Mouse (Mus musculus) midbrain, embryonic 15.5 days (tissue): Measurements from ENCODE around the gene Upk1a. TPM values are rescaled to one million over a fixed set of nuclear protein-coding genes. Genes with fewer than 3 reads are reported as not detected.

Experiments
- ATAC-seq: fragments of 200-750 bp; cut with Nextera tagmentation; replicated peaks from 2 replicates; pipeline ENCODE4 v1.8.0; 2017; ENCODE audit warnings: moderate TSS enrichment
- H3K27ac ChIP-seq: fragments of 300-500 bp; sonication (generic); 2 replicates; pipeline ENCODE4 v1.5.1; 2015; ENCODE audit warnings: mild to moderate bottlenecking, inconsistent platforms
- H3K27me3 ChIP-seq: fragments of 300-500 bp; sonication (generic); replicated peaks from 2 replicates; pipeline ENCODE4 v1.6.1; 2015; ENCODE audit warnings: inconsistent platforms
- H3K36me3 ChIP-seq: fragments of 300-500 bp; sonication (generic); replicated peaks from 2 replicates; pipeline ENCODE4 v1.6.1; 2015; ENCODE audit warnings: inconsistent platforms
- H3K4me1 ChIP-seq: fragments of 300-500 bp; sonication (generic); 2 replicates; pipeline ENCODE4 v1.6.1; 2015; ENCODE audit warnings: inconsistent platforms
- H3K4me2 ChIP-seq: fragments of 300-500 bp; sonication (generic); 2 replicates; pipeline ENCODE4 v1.6.1; 2015; ENCODE audit warnings: inconsistent platforms, mild to moderate bottlenecking, moderate library complexity
- H3K4me3 ChIP-seq: fragments of 300-500 bp; sonication (generic); 2 replicates; pipeline ENCODE4 v1.5.1; 2015; ENCODE audit warnings: mild to moderate bottlenecking, inconsistent platforms
- H3K9ac ChIP-seq: fragments of 300-500 bp; sonication (generic); 2 replicates; pipeline ENCODE4 v1.6.1; 2015; ENCODE audit warnings: mild to moderate bottlenecking, inconsistent platforms
- H3K9me3 ChIP-seq: fragments of 300-500 bp; sonication (generic); 2 replicates; pipeline ENCODE4 v1.6.1; 2016; ENCODE audit warnings: inconsistent platforms
- WGBS: fragments of 180-500 bp; shearing (Covaris S2); methylation state at CpG from one replicate; pipeline ENCODE4 v1.1.7; 2015; ENCODE audit warnings: mixed read lengths; 5-methylcytosine and 5-hydroxymethylcytosine counted together
- polyA plus RNA-seq: library from polyadenylated mRNA; unstranded; fragments of >200 nt; fragmentation: Nextera tagmentation; extraction: Ambion mirVana; gene quantifications from 2 replicates; pipeline ENCODE4 v1.2.1, GENCODE M21; 2015

Upk1a gene
- polyA plus RNA-seq, 1 experiment from 2014 or later, result 0.58 TPM

DNA sequence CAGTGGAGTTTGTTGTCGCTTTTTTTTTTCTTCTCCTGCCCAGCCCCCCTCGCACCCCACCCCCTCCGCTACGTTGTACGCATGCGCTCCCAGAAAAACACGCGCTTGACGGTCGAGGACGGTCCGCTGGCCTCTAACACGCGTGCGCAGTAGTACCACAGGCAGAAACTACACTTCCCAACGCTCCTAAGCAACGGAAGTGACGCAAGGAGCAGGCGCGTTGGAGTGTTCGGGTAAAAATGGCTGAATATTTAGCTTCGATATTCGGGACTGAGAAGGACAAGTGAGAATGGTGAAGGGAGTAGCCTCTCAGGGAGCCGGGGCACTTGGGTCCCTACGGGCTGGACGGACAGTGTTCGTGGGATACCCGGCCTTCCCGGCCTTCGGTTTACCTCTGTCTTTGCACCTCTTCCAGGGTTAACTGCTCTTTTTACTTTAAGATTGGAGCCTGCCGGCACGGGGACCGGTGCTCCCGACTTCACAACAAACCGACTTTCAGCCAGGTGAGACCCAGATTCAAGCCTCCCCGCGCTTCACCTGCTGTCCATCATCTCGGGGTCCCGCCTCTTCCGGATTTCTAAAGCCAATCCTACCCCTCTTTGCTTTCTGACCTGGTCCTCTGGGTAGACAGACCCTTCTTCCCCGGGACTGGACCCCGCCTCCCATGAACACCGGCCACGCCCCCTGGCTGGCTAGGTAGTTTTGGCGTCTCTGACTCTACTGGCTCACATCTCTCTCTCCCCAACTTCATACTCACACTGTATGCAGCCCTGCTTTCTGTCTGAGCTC is 49.3 kb downstream of the Upk1a start, which contains the start of the genes U2af1l4, Gm49396 and Psenen:
U2af1l4 (plus strand) TSS at position 185 of the 789 bp plus-strand sequence.
Gm49396 (plus strand) TSS at position 228 of the 789 bp plus-strand sequence.
Psenen (minus strand) TSS at position 511 of the 789 bp plus-strand sequence.
- H3K4me2 ChIP-seq, result peak within 1 kb of the TSS; percentile 89
- H3K9me3 ChIP-seq, result no peaks in the 10 kb centered on the region
- peaks cover 16% of the 10 kb centered on the region; the same call in 1 of the 2 replicates for H3K36me3 ChIP-seq
- WGBS, result under 1% methylated on average over 45 of the region's 45 CpGs
- peaks cover 30% of the 10 kb centered on the region for H3K4me1 ChIP-seq
- peak within 1 kb of the TSS; percentile 96 for H3K27ac ChIP-seq
- H3K9ac ChIP-seq, result peak within 1 kb of the TSS; percentile 84
- peak within 1 kb of the TSS; percentile 95 for H3K4me3 ChIP-seq
- no peaks in the 10 kb centered on the region for H3K27me3 ChIP-seq
- ATAC-seq, result peak; percentile 89

GRCm38 (mm10) chr7:30562526-30563116 is 50.0 kb downstream of the Upk1a start:
- peak overlapping the region; percentile 84 for H3K9ac ChIP-seq
- ATAC-seq, result no peak
- peak overlapping the region; percentile 96 for H3K27ac ChIP-seq
- H3K36me3 ChIP-seq, result peaks cover 12% of the 10 kb centered on the region; the same call in 1 of the 2 replicates
- peaks cover 35% of the 10 kb centered on the region for H3K4me1 ChIP-seq
- no peaks in the 10 kb centered on the region for H3K9me3 ChIP-seq
- H3K4me3 ChIP-seq, result peak overlapping the region; percentile 95
- peak overlapping the region; percentile 89 for H3K4me2 ChIP-seq
- WGBS, result 2% methylated on average over 27 of the region's 27 CpGs
- H3K27me3 ChIP-seq, result no peaks in the 10 kb centered on the region

DNA sequence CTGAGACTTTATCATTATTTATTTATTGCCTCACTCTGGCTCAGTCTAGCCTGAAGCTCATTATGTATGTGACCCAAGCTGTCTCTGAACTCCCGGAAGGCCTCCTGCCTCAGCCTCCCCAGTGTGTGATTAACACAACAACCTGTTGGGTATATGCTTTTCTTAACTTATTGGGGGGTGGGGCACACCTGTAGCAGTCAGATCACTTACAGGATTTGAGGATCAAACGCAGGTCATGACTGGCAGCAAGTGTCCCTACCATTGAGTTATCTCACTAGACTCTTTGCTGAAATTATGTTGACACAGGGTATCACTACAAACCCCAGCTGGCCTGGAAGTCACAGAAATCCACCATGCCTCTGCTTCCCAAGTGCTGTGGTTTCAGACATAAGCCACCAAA is 52.4 kb downstream of the Upk1a start:
- Histone ChIP-seq H3K4me3 (no peak overlapping the region), H3K9me3 (no peaks in the 10 kb centered on the region), H3K9ac (no peak overlapping the region), H3K27me3 (no peaks in the 10 kb centered on the region), H3K4me2 (peak overlapping the region; percentile 97; the same call in 1 of the 2 replicates), H3K4me1 (peaks cover 35% of the 10 kb centered on the region), H3K27ac (peak overlapping the region; percentile 64; the same call in 1 of the 2 replicates), H3K36me3 (peaks cover 18% of the 10 kb centered on the region; the same call in 1 of the 2 replicates)
- ATAC-seq, result no peak
- 64% methylated on average over 2 of the region's 2 CpGs for WGBS

DNA sequence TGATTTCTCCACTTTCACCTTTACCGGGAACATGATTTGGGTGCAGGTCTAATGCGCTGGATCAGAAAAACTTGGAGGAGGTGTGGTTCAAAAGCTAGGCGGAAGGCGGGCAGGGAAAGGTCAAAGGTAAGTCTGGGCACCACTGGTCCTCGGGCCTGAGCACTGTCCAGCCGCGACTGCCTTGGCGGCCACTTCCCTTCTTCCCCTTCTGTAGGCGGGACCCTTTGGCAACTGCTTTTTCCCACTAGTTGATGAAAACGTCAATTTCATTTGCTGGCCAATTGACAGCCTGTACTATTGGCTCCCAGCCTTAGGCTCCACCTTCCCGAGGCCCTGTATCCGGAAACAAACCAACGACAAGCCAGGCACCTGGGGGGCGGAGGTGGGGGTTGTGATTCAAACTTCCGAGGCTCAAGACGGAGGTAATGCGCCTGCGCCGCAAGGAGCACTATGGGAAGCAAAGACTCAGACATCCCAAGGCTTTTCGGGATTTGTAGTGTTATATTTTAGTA is 53.1 kb downstream of the Upk1a start, which contains the start of gene Lin37:
Lin37 (minus strand) TSS at position 396 of the 512 bp plus-strand sequence.
- H3K27ac ChIP-seq, result peak within 1 kb of the TSS; percentile 71
- peak within 1 kb of the TSS; percentile 97 for H3K4me2 ChIP-seq
- H3K4me3 ChIP-seq, result peak within 1 kb of the TSS; percentile 60
- peaks cover 35% of the 10 kb centered on the region for H3K4me1 ChIP-seq
- peak; percentile 89 for ATAC-seq
- H3K36me3 ChIP-seq, result peaks cover 26% of the 10 kb centered on the region; the same call in 1 of the 2 replicates
- under 1% methylated on average over 20 of the region's 20 CpGs for WGBS
- H3K9ac ChIP-seq, result peak within 1 kb of the TSS; percentile 70
- H3K9me3 ChIP-seq, result no peaks in the 10 kb centered on the region
- H3K27me3 ChIP-seq, result no peaks in the 10 kb centered on the region

- H3K27ac ChIP-seq, result peak overlapping the region; percentile 71
- H3K9ac ChIP-seq, result peak overlapping the region; percentile 70
- no peaks in the 10 kb centered on the region for H3K27me3 ChIP-seq
- H3K9me3 ChIP-seq, result no peaks in the 10 kb centered on the region
- H3K36me3 ChIP-seq, result peaks cover 28% of the 10 kb centered on the region; the same call in 1 of the 2 replicates
- WGBS, result 17% methylated on average over 12 of the region's 12 CpGs
- H3K4me1 ChIP-seq, result peaks cover 30% of the 10 kb centered on the region
- H3K4me3 ChIP-seq, result peak overlapping the region; percentile 60
- ATAC-seq, result no peak
- peak overlapping the region; percentile 97 for H3K4me2 ChIP-seq
Observed at GRCm38 (mm10) chr7:30558656-30559442, 53.8 kb downstream of the Upk1a start.

- no peak for ATAC-seq
- WGBS, result 87% methylated on average over 13 of the region's 13 CpGs
- Histone ChIP-seq H3K27me3 (no peaks in the 10 kb centered on the region), H3K4me3 (peak overlapping the region; percentile 60; the same call in 1 of the 2 replicates), H3K4me1 (peaks cover 36% of the 10 kb centered on the region), H3K9ac (peak overlapping the region; percentile 70; the same call in 1 of the 2 replicates), H3K27ac (no peak overlapping the region), H3K36me3 (peaks cover 28% of the 10 kb centered on the region; the same call in 1 of the 2 replicates), H3K4me2 (peak overlapping the region; percentile 97; the same call in 1 of the 2 replicates), H3K9me3 (no peaks in the 10 kb centered on the region)
Observed at GRCm38 (mm10) chr7:30557901-30558514, 54.6 kb downstream of the Upk1a start.

GRCm38 (mm10) chr7:30556894-30557536 is 55.6 kb downstream of the Upk1a start:
- H3K27me3 ChIP-seq, result no peaks in the 10 kb centered on the region
- H3K4me2 ChIP-seq, result no peak overlapping the region
- H3K4me3 ChIP-seq, result no peak overlapping the region
- H3K36me3 ChIP-seq, result peaks cover 28% of the 10 kb centered on the region; the same call in 1 of the 2 replicates
- peaks cover 37% of the 10 kb centered on the region for H3K4me1 ChIP-seq
- H3K27ac ChIP-seq, result no peak overlapping the region
- no peak for ATAC-seq
- no peaks in the 10 kb centered on the region for H3K9me3 ChIP-seq
- no peak overlapping the region for H3K9ac ChIP-seq
- 92% methylated on average over 18 of the region's 18 CpGs for WGBS

DNA sequence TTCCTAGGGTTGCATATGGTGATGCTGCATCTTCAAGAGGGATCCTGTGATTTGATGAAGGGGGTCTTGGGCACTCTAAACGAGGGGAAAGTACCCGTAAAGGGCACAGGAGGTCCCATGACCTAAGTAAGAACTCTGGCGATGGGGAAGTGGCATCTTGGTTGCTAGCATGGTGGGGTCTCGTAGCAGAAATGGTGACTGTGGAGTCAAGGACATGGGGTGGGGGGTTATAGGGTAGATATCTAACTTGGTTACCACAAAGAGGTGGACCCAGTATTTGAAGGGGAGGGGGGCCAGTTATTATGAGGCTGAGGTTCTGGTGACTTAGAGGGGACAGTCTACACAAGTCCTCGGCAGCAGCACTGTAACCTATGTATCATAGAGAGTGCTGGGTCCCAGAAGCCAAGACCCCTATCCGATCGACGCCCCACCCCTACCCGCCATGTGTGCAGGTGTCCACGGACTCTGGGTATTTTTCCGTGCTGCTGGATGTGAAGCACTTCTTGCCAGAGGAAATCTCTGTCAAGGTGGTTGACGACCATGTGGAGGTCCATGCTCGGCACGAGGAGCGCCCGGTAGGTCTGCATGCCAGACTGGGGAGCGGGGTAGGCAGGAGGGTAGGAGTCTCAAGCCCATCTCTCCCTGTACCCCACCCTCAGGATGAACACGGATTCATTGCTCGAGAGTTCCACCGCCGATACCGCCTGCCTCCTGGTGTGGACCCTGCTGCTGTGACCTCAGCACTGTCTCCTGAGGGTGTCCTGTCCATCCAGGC is 58.6 kb downstream of the Upk1a start:
- Histone ChIP-seq H3K4me2 (peak overlapping the region; percentile 90; the same call in 1 of the 2 replicates), H3K27me3 (no peaks in the 10 kb centered on the region), H3K4me3 (no peak overlapping the region), H3K27ac (no peak overlapping the region), H3K9me3 (no peaks in the 10 kb centered on the region), H3K36me3 (peaks cover 28% of the 10 kb centered on the region; the same call in 1 of the 2 replicates), H3K9ac (peak overlapping the region; percentile 47; the same call in 1 of the 2 replicates), H3K4me1 (peaks cover 28% of the 10 kb centered on the region)
- WGBS, result 88% methylated on average over 22 of the region's 22 CpGs
- ATAC-seq, result no peak
